Mouse (Mus musculus): ENCODE results near the gene Tcte2. TPM values are rescaled to one million over a fixed set of nuclear protein-coding genes. Genes with fewer than 3 reads are reported as not detected.

Gene Tcte2
- total and polyA plus RNA-seq, 3 experiments = 0.17 TPM; not detected in 2

DNA sequence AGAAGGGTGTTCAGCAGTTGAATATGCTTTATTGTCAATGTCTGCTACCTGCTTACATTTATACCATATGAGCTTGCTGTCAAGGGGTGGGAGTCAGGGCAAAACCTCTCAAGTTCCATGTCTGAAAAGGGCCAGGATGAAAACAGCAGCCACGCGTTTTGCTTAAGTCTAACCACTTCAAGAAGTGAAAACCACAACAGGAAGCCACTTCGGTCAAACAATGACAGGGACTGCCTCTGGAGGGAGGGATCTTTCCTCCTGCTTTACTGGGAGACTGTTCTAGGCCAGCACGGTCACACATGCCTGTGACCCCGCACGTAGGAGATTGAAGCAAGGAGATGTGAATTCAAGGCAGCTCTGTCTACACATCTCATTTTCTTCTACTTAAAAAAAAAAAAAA lies 15.3 kb downstream of the Tcte2 start:
- no peak overlapping the region for H3K27ac ChIP-seq (ENCODE audit: insufficient read depth, low read depth)

DNA sequence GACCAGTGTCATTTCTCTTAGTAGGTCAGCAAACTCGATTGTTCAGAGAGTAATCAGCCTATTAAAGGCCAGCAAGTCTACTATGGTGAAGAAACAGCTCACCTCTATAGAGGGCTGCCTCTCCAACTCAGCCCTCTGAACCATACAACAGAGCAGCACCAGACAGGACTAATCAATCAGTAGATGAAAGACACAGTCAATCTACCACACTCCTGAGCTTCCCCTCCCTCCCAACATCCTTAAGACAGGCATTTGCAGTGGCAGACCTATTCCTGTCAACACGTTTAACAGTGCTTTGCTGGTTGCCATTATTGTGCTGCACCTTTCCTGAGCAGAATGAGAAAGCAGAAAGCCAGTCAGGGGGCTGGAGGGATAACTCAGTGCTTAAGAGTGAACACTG lies 16.3 kb downstream of the Tcte2 start:
- Histone ChIP-seq H3K4me3 (replicated peaks in 1 of 3; ENCODE audit: low read depth in 2 of 3, low read length in 2 of 3, poor library complexity in 1 of 3) (no peak overlapping the region), H3K4me1 (ENCODE audit: control insufficient read depth in 1 of 2, insufficient read depth in 2 of 2) (peaks cover 3 to 27% of the 10 kb centered on the region in 2 experiments; a peak in 3 of 4 replicates), H3K79me2 (replicated peaks; ENCODE audit: control insufficient read depth, extremely low read depth, insufficient read depth, poor library complexity, severe bottlenecking) (no peaks in the 10 kb centered on the region), H3K9me3 (replicated peaks; ENCODE audit: low read length) (peaks cover 7% of the 10 kb centered on the region), H3K9ac (ENCODE audit: insufficient read depth, low read depth) (no peak overlapping the region), H3K36me3 (replicated peaks in 1 of 2; ENCODE audit: control insufficient read depth in 1 of 2, insufficient read depth in 1 of 2, low read length in 1 of 2) (no peaks in the 10 kb centered on the region), H3K4me2 (ENCODE audit: insufficient read depth, low read depth, poor library complexity, severe bottlenecking) (no peak overlapping the region), H3K27me3 (replicated peaks) (peaks cover 38% of the 10 kb centered on the region), H3K27ac (ENCODE audit: insufficient read depth, low read depth) (no peak overlapping the region)
- DNase-seq (ENCODE audit: extremely low read depth) = no peak
- dilution Hi-C loops (cut with MboI; ENCODE audit: extremely low pct_ligation_motif_present, extremely low pct_unique_long_range_greater_than_20kb, low sequenced_read_pairs) = no loop called here
- TF ChIP-seq MAX (IDR thresholded peaks at IDR 0.05; ENCODE audit: low read length) (no peak), GABPA (IDR thresholded peaks at IDR 0.05; ENCODE audit: insufficient replicate concordance, low read depth, low read length) (no peak), CTCF (conservative IDR thresholded peaks at IDR 0.05 in 1 of 2, IDR thresholded peaks at IDR 0.05 in 1 of 2; ENCODE audit: low read depth in 2 of 2, low read length in 2 of 2) (no peak), ZKSCAN1 (IDR thresholded peaks at IDR 0.05; ENCODE audit: borderline replicate concordance, low read depth, low read length) (no peak), HCFC1 (IDR thresholded peaks at IDR 0.05; ENCODE audit: low read depth, low read length) (no peak), MAZ (IDR thresholded peaks at IDR 0.05; ENCODE audit: low read depth, low read length) (no peak), RAD21 (IDR thresholded peaks at IDR 0.05; ENCODE audit: low read depth, low read length) (no peak), NRF1 (IDR thresholded peaks at IDR 0.05; ENCODE audit: low read depth, low read length) (no peak), JUND (conservative IDR thresholded peaks at IDR 0.05; ENCODE audit: low read depth, low read length) (no peak), EP300 (IDR thresholded peaks at IDR 0.05; ENCODE audit: low read length) (no peak), BHLHE40 (IDR thresholded peaks at IDR 0.05; ENCODE audit: low read depth, low read length) (no peak), USF2 (conservative IDR thresholded peaks at IDR 0.05; ENCODE audit: low read depth, low read length) (no peak), PAX5 (IDR thresholded peaks at IDR 0.05; ENCODE audit: low read length) (no peak), ZMIZ1 (IDR thresholded peaks at IDR 0.05; ENCODE audit: low read depth, low read length) (no peak), CHD1 (IDR thresholded peaks at IDR 0.05; ENCODE audit: low read depth, low read length) (no peak)
- in situ Hi-C loops (cut with MboI; ENCODE audit: low pct_ligation_motif_present, low pct_unique_long_range_greater_than_20kb, low sequenced_read_pairs) = no loop called here

More for the DNA sequence above, 15.3 kb downstream of the Tcte2 start:
- Histone ChIP-seq H3K4me1 (ENCODE audit: control insufficient read depth in 1 of 2, insufficient read depth in 2 of 2) (peaks cover 3 to 19% of the 10 kb centered on the region in 2 experiments; a peak in 3 of 4 replicates), H3K36me3 (replicated peaks in 1 of 2; ENCODE audit: control insufficient read depth in 1 of 2, insufficient read depth in 1 of 2, low read length in 1 of 2) (no peaks in the 10 kb centered on the region), H3K27me3 (replicated peaks) (peaks cover 38% of the 10 kb centered on the region), H3K79me2 (replicated peaks; ENCODE audit: control insufficient read depth, extremely low read depth, insufficient read depth, poor library complexity, severe bottlenecking) (no peaks in the 10 kb centered on the region), H3K4me2 (ENCODE audit: insufficient read depth, low read depth, poor library complexity, severe bottlenecking) (no peak overlapping the region), H3K4me3 (replicated peaks in 1 of 3; ENCODE audit: low read depth in 2 of 3, low read length in 2 of 3, poor library complexity in 1 of 3) (no peak overlapping the region), H3K9me3 (replicated peaks; ENCODE audit: low read length) (peaks cover 7% of the 10 kb centered on the region), H3K9ac (ENCODE audit: insufficient read depth, low read depth) (no peak overlapping the region)
- peak; percentile 54 for DNase-seq (ENCODE audit: extremely low read depth)
- TF ChIP-seq IRF4 (IDR thresholded peaks at IDR 0.05; ENCODE audit: low read depth, low read length) = peak; percentile 46; the same call in 1 of the 2 replicates
- no peak for TF ChIP-seq MXI1 (IDR thresholded peaks at IDR 0.05; ENCODE audit: low read depth, low read length)
- no peak for TF ChIP-seq PAX5 (IDR thresholded peaks at IDR 0.05; ENCODE audit: low read length)
- no peak for TF ChIP-seq MAX (IDR thresholded peaks at IDR 0.05; ENCODE audit: low read length)
- TF ChIP-seq BHLHE40 (IDR thresholded peaks at IDR 0.05; ENCODE audit: low read depth, low read length) = peak; percentile 44; the same call in 1 of the 2 replicates
- TF ChIP-seq ZMIZ1 (IDR thresholded peaks at IDR 0.05; ENCODE audit: low read depth, low read length) = no peak
- no peak for TF ChIP-seq ELF1 (IDR thresholded peaks at IDR 0.05; ENCODE audit: low read depth, low read length)
- no peak for TF ChIP-seq NELFE (IDR thresholded peaks at IDR 0.05; ENCODE audit: low read depth, low read length)
- no peak for TF ChIP-seq UBTF (IDR thresholded peaks at IDR 0.05; ENCODE audit: low read depth, low read length)
- no peak for TF ChIP-seq SIN3A (IDR thresholded peaks at IDR 0.05; ENCODE audit: low read length)
- no peak for TF ChIP-seq KAT2A (IDR thresholded peaks at IDR 0.05; ENCODE audit: insufficient replicate concordance, low read length)
- TF ChIP-seq E2F4 (IDR thresholded peaks at IDR 0.05; ENCODE audit: insufficient replicate concordance, low read depth, low read length) = no peak
- no peak for TF ChIP-seq MYC (IDR thresholded peaks at IDR 0.05; ENCODE audit: low read depth, low read length)
- no peak for TF ChIP-seq GABPA (IDR thresholded peaks at IDR 0.05; ENCODE audit: insufficient replicate concordance, low read depth, low read length)
- no peak for TF ChIP-seq NRF1 (IDR thresholded peaks at IDR 0.05; ENCODE audit: low read depth, low read length)
- TF ChIP-seq ETS1 (conservative IDR thresholded peaks at IDR 0.05; ENCODE audit: low read depth, low read length) = no peak
- TF ChIP-seq JUN (IDR thresholded peaks at IDR 0.05; ENCODE audit: insufficient read depth, low read depth, low read length) = no peak
- TF ChIP-seq MAZ (IDR thresholded peaks at IDR 0.05; ENCODE audit: low read depth, low read length) = no peak
- TF ChIP-seq CHD2 (IDR thresholded peaks at IDR 0.05; ENCODE audit: low read length) = no peak
- TF ChIP-seq MEF2A (IDR thresholded peaks at IDR 0.05; ENCODE audit: borderline replicate concordance, low read depth, low read length) = no peak
- no peak for TF ChIP-seq CHD1 (IDR thresholded peaks at IDR 0.05; ENCODE audit: low read depth, low read length)
- no peak for TF ChIP-seq ZC3H11A (IDR thresholded peaks at IDR 0.05; ENCODE audit: low read depth, low read length)
- no peak for TF ChIP-seq SMC3 (IDR thresholded peaks at IDR 0.05; ENCODE audit: low read depth, low read length)
- TF ChIP-seq POLR2A (IDR thresholded peaks at IDR 0.05; ENCODE audit: low read depth, low read length) = no peak
- no peak for TF ChIP-seq HCFC1 (IDR thresholded peaks at IDR 0.05; ENCODE audit: low read depth, low read length)
- TF ChIP-seq MAFK (IDR thresholded peaks at IDR 0.05; ENCODE audit: insufficient replicate concordance, low read length) = peak; percentile 74; the same call in 1 of the 2 replicates
- no peak for TF ChIP-seq TBP (conservative IDR thresholded peaks at IDR 0.05; ENCODE audit: low read depth, low read length)
- no peak for TF ChIP-seq ZNF384 (IDR thresholded peaks at IDR 0.05; ENCODE audit: low read depth, low read length)
- TF ChIP-seq ZKSCAN1 (IDR thresholded peaks at IDR 0.05; ENCODE audit: borderline replicate concordance, low read depth, low read length) = no peak
- peak; percentile 50 for TF ChIP-seq EP300 (IDR thresholded peaks at IDR 0.05; ENCODE audit: low read length)
- TF ChIP-seq RCOR1 (conservative IDR thresholded peaks at IDR 0.05; ENCODE audit: low read depth, low read length) = no peak
- in situ Hi-C loops (cut with MboI; ENCODE audit: low pct_ligation_motif_present, low pct_unique_long_range_greater_than_20kb, low sequenced_read_pairs) (no loop called here), dilution Hi-C loops (cut with MboI; ENCODE audit: extremely low pct_ligation_motif_present, extremely low pct_unique_long_range_greater_than_20kb, low sequenced_read_pairs) (no loop called here)

Data from CH12.LX (cell line).